Mouse (Mus musculus): ENCODE data around the gene Cnot10.

The Cnot10 gene

GRCm38 (mm10) chr9:114639839-114640646, at the start of gene Cnot10:
Gene Cnot10, minus strand, starts transcription at chr9:114640184.
- peak; percentile 97 to 98 for DNase-seq

DNA sequence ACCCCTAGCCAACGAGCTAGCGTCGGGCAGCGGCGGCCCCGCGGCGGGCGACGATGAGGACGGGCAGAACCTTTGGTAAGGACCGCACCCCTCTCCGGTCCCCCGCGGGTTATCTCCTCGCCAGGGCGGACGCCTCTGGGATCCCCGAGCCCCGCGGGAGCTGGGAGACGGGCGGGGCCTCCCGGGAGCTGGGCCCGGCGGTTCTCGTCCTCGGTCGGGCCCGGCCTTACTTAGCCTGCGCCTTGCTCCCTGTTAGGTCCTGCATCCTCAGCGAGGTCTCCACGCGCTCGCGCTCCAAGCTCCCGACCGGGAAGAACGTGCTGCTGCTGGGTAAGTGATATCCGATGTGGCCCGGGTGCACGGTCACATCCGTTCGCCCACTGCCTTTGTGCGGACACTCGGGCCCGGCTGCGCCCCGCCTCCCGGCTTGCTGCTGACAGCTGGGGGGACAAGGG, 49.0 kb upstream of the Cnot10 start:
- no peak for DNase-seq

DNA sequence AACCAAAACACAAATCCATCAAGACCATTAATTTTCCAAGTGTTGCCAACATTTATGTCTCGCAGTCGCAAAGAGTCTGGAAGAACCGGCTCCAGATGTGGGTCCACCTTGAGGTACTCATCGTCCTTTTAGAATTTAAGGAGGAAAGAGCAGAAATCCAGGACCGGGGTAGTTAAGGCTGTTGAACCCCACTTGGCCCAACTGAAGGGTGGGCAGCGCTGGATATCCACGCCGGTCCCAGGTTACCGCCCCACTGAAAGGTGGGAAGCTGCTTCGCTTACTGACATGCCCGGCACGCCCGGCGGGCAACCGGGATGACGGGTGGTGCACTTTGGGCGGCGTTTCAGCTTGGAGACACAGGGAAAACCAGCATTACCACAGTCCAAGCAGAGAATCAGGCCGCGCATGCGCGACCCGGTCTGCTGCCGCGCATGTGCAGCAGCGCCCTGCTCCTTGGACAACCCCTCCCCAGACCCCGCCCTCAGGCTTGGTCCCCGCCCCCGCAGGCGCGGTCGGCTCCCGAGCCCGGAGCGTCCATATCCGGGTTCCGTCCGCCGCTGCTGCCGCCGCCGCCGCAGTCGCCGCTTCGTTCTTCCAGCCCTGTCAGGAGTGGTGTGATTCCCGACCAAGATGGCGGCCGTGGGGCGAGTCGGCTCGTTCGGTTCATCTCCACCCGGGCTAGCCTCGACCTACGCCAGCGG, 48.4 kb upstream of the Cnot10 start, which contains the start of gene Dync1li1:
Gene Dync1li1 (plus strand): TSS at position 539 of the 701 bp plus-strand sequence.
- DNase-seq, result peak; percentile 96 to 98

DNA sequence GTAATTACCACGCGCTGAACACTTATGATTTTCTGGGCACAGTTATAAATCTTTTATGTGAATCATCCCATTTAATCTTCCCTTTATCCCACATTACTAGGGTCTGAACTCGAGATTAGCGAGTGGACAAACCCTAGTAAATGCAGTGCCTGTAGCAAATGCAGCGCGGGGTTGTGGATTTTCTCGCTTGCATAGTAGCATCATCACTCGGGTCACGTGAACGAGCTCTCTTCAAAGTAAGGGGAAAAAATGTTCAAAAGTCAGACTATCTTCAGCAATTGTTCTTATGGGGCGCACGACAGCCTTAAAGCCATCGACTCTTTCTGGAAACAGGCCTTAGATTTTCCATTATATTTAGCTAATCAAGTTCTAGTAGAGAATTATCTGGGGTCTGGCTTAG, 47.7 kb upstream of the Cnot10 start:
- DNase-seq, result no peak

GRCm38 (mm10) chr9:114686245-114686644, 46.3 kb upstream of the Cnot10 start:
- no peak for DNase-seq

GRCm38 (mm10) chr9:114682193-114682592, 42.2 kb upstream of the Cnot10 start:
- no peak for DNase-seq

GRCm38 (mm10) chr9:114680531-114680930, 40.5 kb upstream of the Cnot10 start:
- DNase-seq, result no peak

- no peak for DNase-seq
Observed at GRCm38 (mm10) chr9:114679944-114680343, 40.0 kb upstream of the Cnot10 start.

DNA sequence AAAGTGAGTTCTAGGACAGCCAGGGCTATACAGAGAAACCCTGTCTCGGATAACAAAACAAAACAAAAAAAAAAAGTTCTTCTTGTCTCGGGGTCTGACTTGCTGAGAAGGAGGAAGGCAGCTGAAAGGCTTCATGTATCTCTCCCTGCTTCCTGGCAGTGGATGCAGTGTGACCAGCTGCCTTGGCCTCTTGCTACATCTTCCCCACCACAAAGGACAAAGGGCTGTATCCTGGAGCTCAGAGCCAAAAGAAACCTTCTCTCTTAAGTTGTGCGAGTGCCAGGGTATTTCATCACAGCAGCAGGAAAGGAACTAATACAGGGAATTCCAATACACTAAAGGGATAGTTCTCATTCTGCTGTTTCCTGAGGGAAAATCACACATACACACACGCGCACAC, 38.6 kb upstream of the Cnot10 start:
- DNase-seq, result no peak

- DNase-seq, result no peak
Observed at GRCm38 (mm10) chr9:114673626-114674025, 33.6 kb upstream of the Cnot10 start.

DNA sequence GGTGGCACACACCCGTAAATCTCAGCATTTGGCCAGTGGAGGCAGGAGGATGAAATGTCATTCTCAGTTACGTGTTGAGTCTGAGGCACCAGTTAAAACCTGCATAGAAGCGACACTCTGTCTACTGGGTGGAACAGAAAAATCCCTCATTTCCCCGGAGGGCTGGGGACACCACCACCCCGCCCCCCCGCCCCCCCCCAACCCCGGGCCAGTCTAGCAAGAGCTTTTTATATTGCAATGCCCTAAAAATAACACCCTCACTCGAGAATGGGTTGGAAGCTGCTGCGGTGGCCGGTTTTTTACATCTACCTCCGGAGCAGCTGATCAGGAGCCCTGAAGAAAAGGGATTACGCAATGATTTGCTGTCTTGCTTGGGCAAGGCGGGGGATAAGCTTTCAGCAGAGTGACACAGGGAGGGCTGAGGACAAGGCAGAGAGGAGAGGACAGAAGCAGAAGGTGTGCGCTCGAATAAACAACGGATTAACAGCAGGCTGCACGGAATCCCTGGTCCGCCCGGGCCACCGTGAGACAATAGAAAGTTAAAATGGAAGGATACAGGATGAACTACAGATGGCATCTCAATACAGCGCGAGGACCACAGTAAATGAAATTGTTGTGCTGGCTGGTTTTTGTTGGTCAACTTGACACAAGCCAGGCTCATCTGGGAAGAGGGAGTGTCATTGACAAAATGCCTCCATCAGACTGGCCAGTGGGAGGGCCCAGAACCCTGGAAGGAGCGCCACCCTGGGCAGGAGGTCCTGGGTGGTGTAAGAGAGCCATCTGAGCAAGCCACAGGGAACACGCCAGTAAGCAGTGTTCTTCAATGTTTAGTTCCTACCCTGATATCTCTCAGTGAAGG, 32.9 kb upstream of the Cnot10 start:
- DNase-seq, result peak in 1 of 2 experiments; percentile 36

- no peak for DNase-seq
Observed at GRCm38 (mm10) chr9:114671946-114672345, 32.0 kb upstream of the Cnot10 start.

- DNase-seq, result no peak
Observed at GRCm38 (mm10) chr9:114669011-114669410, 29.0 kb upstream of the Cnot10 start.

- no peak for DNase-seq
Observed at GRCm38 (mm10) chr9:114668047-114668446, 28.1 kb upstream of the Cnot10 start.

GRCm38 (mm10) chr9:114666858-114667257, 26.9 kb upstream of the Cnot10 start:
- no peak for DNase-seq

GRCm38 (mm10) chr9:114663782-114664181, 23.8 kb upstream of the Cnot10 start:
- no peak for DNase-seq

- no peak for DNase-seq
Observed at GRCm38 (mm10) chr9:114661991-114662390, 22.0 kb upstream of the Cnot10 start.

DNA sequence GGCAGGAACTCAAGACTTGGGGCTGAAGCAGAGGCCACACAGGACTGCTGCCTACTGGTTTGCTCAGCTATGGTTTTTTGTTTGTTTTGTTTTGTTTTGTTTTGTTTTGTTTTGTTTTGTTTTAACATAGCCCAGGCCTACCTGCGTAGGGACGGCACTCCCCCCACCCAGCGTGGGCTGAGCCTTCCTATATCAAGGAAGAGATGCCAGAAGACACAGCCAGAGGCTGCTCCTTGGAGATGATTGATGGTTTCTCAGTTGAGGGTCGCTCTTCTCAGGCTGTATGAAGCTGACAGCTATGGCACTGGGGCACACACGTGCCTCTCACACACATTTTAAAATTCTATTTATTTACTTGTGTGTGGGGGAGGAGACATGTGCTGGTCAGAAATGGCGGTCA, 21.0 kb upstream of the Cnot10 start:
- DNase-seq, result no peak

GRCm38 (mm10) chr9:114660506-114660905, 20.5 kb upstream of the Cnot10 start:
- no peak for DNase-seq

DNA sequence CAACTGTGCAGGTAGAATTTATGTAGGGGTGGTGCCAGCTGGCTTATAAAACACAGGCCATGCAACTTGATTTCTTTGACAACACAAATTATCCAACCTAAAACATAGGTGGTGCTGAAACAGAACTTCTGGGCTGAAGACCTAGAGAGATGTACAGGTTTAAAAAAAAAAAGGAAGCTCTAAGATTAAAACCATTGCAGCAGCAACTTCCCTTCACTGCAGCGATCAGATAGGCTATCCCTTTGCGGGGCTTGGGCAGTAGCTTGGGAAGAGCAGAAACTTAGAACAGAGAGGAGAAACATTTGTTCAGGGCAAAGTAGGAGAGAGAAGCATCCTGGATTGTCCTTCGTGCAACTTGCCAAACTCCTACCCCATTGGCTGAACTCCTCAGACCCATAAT, 16.7 kb upstream of the Cnot10 start:
- no peak for DNase-seq

DNA sequence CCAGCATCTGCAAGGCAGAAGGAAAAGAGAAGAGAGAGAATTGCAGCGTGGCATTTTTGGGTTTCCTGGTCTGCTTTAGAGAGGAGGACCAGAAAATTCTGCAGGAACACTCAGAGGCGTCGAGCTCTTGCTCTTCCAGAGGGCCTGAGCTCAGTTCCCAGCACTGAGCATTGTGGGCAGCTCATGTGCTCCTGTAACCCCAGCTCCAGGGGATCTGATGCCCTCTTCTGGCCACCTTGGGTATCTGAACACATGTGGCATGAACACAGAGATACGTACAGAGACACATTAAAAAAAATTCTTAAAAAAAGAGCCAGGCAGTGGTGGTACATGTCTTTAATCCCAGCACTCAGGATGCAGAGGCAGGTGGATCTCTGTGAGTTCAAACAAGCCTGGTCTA, 15.4 kb upstream of the Cnot10 start:
- no peak for DNase-seq

- DNase-seq, result no peak
Observed at GRCm38 (mm10) chr9:114650938-114651634, 11.1 kb upstream of the Cnot10 start.
